30 mouse cellular contexts compared by ENCODE assay signal in the genomic region with DNA sequence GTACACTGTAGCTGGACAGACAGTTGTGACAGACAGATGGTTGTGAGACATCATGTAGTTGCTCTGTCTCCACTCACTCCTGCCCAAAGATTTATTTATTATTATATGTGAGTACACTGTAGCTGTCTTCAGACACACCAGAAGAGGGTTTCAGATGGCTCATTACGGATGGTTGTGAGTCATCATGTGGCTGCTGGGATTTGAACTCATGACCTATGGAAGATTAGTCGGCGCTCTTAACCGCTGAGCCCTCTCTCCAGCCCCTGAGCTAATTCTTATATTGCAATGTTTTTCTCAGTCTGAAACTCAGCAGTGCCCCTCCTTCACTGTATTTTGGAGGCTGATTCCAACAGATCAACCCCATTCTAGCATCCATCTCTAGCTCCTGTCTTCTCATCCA. TPM values are rescaled to one million over a fixed set of nuclear protein-coding genes. Genes with fewer than 3 reads are reported as not detected.
A peak's percentile ranks its signal among the peaks of the same experiment; 100 is the strongest.
DNase-seq lines count a peak whose midpoint lies in the region; ATAC-seq and TF ChIP-seq lines count a peak whose summit lies in the region.
"Had no signal": no experiment of that assay in that cellular context is flagged by ENCODE, and none has a peak within 500 bp of the region (broad histone marks: within the 10 kb centered on the region; RNA-seq: fewer than 3 reads in every experiment).

No protein-coding gene starts in this region.

- TF ChIP-seq POLR2A in liver, adult 2 months (IDR thresholded peaks at IDR 0.05; ENCODE audit: extremely low read depth, insufficient read depth, low read length) = no peak

- H3K36me3 ChIP-seq in heart, embryonic 14.5 days (ENCODE audit: control insufficient read depth, insufficient read depth, low read length) = no peaks in the 10 kb centered on the region
- H3K36me3 ChIP-seq in liver, adult 2 months (ENCODE audit: control insufficient read depth, insufficient read depth, low read length) = no peaks in the 10 kb centered on the region
- no peaks in the 10 kb centered on the region for H3K36me3 ChIP-seq in liver, embryonic 11.5 days (ENCODE audit: control insufficient read depth, insufficient read depth, low read length)
- no peaks in the 10 kb centered on the region for H3K36me3 ChIP-seq in embryonic facial prominence, embryonic 10.5 days (replicated peaks)
- no peaks in the 10 kb centered on the region for H3K36me3 ChIP-seq in forebrain, embryonic 12.5 days (replicated peaks)
- H3K36me3 ChIP-seq: embryonic facial prominence, embryonic 12.5 days; heart, embryonic 10.5 days; hindbrain, embryonic 10.5 days; hindbrain, embryonic 15.5 days; limb, embryonic 13.5 days; midbrain, embryonic 10.5 days; stomach, embryonic 15.5 days had no signal

- H3K4me3 ChIP-seq in heart, embryonic 14.5 days (ENCODE audit: control insufficient read depth in 1 of 2, insufficient read depth in 1 of 2, low read depth in 1 of 2, low read length in 2 of 2) = no peak overlapping the region
- no peak overlapping the region for H3K4me3 ChIP-seq in liver, adult 2 months (ENCODE audit: insufficient read depth, low read depth, low read length)
- no peak overlapping the region for H3K4me3 ChIP-seq in liver, embryonic 11.5 days (ENCODE audit: low read depth, low read length)
- no peak overlapping the region for H3K4me3 ChIP-seq in embryonic facial prominence, embryonic 10.5 days
- no peak overlapping the region for H3K4me3 ChIP-seq in forebrain, embryonic 12.5 days (replicated peaks)
- H3K4me3 ChIP-seq: embryonic facial prominence, embryonic 12.5 days; erythroblast, embryonic 14.5 days; heart, embryonic 10.5 days; hindbrain, embryonic 10.5 days; hindbrain, embryonic 15.5 days; left cerebral cortex, adult 2 months; limb, embryonic 13.5 days; midbrain, embryonic 10.5 days; myocyte; stomach, embryonic 15.5 days had no signal

- peaks cover 8 to 11% of the 10 kb centered on the region in 2 experiments for H3K4me1 ChIP-seq in heart, embryonic 14.5 days (ENCODE audit: control insufficient read depth in 2 of 2, insufficient read depth in 2 of 2, low read length in 2 of 2)
- peaks cover 3% of the 10 kb centered on the region; the same call in 1 of the 2 replicates for H3K4me1 ChIP-seq in liver, adult 2 months (ENCODE audit: control insufficient read depth, insufficient read depth, low read length)
- no peaks in the 10 kb centered on the region for H3K4me1 ChIP-seq in liver, embryonic 11.5 days (replicated peaks; ENCODE audit: control insufficient read depth, insufficient read depth, low read length)
- H3K4me1 ChIP-seq in embryonic facial prominence, embryonic 10.5 days = peaks cover 12% of the 10 kb centered on the region
- no peaks in the 10 kb centered on the region for H3K4me1 ChIP-seq in forebrain, embryonic 12.5 days
- H3K4me1 ChIP-seq: embryonic facial prominence, embryonic 12.5 days; hindbrain, embryonic 15.5 days; limb, embryonic 13.5 days; midbrain, embryonic 10.5 days; stomach, embryonic 15.5 days had no signal

- no peak overlapping the region for H3K4me2 ChIP-seq in heart, embryonic 14.5 days (ENCODE audit: low read length)
- H3K4me2 ChIP-seq in liver, embryonic 11.5 days = no peak overlapping the region
- H3K4me2 ChIP-seq in forebrain, embryonic 12.5 days = no peak overlapping the region
- H3K4me2 ChIP-seq: embryonic facial prominence, embryonic 12.5 days; hindbrain, embryonic 15.5 days; limb, embryonic 13.5 days; lung, embryonic 14.5 days; stomach, embryonic 15.5 days had no signal

- H3K79me2 ChIP-seq in liver, adult 2 months (ENCODE audit: control insufficient read depth, insufficient read depth, low read length) = no peaks in the 10 kb centered on the region

- H3K27me3 ChIP-seq in heart, embryonic 14.5 days (ENCODE audit: control insufficient read depth, insufficient read depth, low read length) = no peaks in the 10 kb centered on the region
- H3K27me3 ChIP-seq in liver, adult 2 months (ENCODE audit: control insufficient read depth, insufficient read depth, low read length) = no peaks in the 10 kb centered on the region
- H3K27me3 ChIP-seq in liver, embryonic 11.5 days (replicated peaks; ENCODE audit: control insufficient read depth, insufficient read depth, low read length) = no peaks in the 10 kb centered on the region
- no peaks in the 10 kb centered on the region for H3K27me3 ChIP-seq in embryonic facial prominence, embryonic 10.5 days (replicated peaks; ENCODE audit: low read depth, poor library complexity, severe bottlenecking)
- H3K27me3 ChIP-seq in forebrain, embryonic 12.5 days = no peaks in the 10 kb centered on the region
- H3K27me3 ChIP-seq: embryonic facial prominence, embryonic 12.5 days; hindbrain, embryonic 15.5 days; limb, embryonic 13.5 days; stomach, embryonic 15.5 days had no signal

- 0 out of 2 replicates have a peak overlapping the region, but pooled peaks have one; percentile 17 for H3K9ac ChIP-seq in heart, embryonic 14.5 days (ENCODE audit: low read length)
- no peak overlapping the region for H3K9ac ChIP-seq in liver, adult 2 months (ENCODE audit: low read depth, low read length)
- no peak overlapping the region for H3K9ac ChIP-seq in liver, embryonic 11.5 days (ENCODE audit: low read depth, low read length)
- no peak overlapping the region for H3K9ac ChIP-seq in forebrain, embryonic 12.5 days
- H3K9ac ChIP-seq: embryonic facial prominence, embryonic 12.5 days; hindbrain, embryonic 15.5 days; liver, embryonic 14.5 days; stomach, embryonic 15.5 days had no signal

- TF ChIP-seq CTCF in liver, adult 2 months (IDR thresholded peaks at IDR 0.05; ENCODE audit: low read depth, low read length) = no peak

- no peak for DNase-seq in heart, adult 8-10 months (ENCODE audit: low spot score)
- no peak for DNase-seq in liver, adult 2 months (ENCODE audit: extremely low read depth, low read depth, low spot score)
- no peak for DNase-seq in liver, embryonic 11.5 days (ENCODE audit: low spot score)
- peak; percentile 82 for DNase-seq in 3T3-L1 (ENCODE audit: low read depth, low spot score)
- no peak for DNase-seq in embryonic facial prominence, embryonic 10.5 days (ENCODE audit: low spot score)
- no peak for DNase-seq in layer of hippocampus, postnatal 14 days (ENCODE audit: low spot score in 2 of 2)
- DNase-seq: adrenal gland, adult 2 months; adrenal gland, postnatal 36 days; cerebellum, adult 8-10 months; cerebellum, postnatal 36 days; gastrocnemius, postnatal 10 days; heart, postnatal 10 days; kidney, adult 9 months; lung, embryonic 14.5 days; thymus, adult 18-20 months; thymus, postnatal 36 days had no signal

- WGBS in heart, embryonic 14.5 days = 78% methylated on average over 4 of the region's 4 CpGs
- WGBS in liver, adult 2 months = 86% methylated on average over 4 of the region's 4 CpGs
- WGBS in liver, embryonic 11.5 days = 83% methylated on average over 4 of the region's 4 CpGs
- WGBS in embryonic facial prominence, embryonic 10.5 days = 91% methylated on average over 4 of the region's 4 CpGs
- WGBS in forebrain, embryonic 12.5 days = 94% methylated on average over 4 of the region's 4 CpGs

- H3K9me3 ChIP-seq in heart, embryonic 14.5 days (ENCODE audit: control insufficient read depth, low read length) = no peaks in the 10 kb centered on the region
- no peaks in the 10 kb centered on the region for H3K9me3 ChIP-seq in liver, embryonic 11.5 days (ENCODE audit: control insufficient read depth, low read length)
- no peaks in the 10 kb centered on the region for H3K9me3 ChIP-seq in embryonic facial prominence, embryonic 10.5 days
- no peaks in the 10 kb centered on the region for H3K9me3 ChIP-seq in forebrain, embryonic 12.5 days
- H3K9me3 ChIP-seq: embryonic facial prominence, embryonic 12.5 days; heart, embryonic 10.5 days; hindbrain, embryonic 10.5 days; hindbrain, embryonic 15.5 days; limb, embryonic 13.5 days; midbrain, embryonic 10.5 days; stomach, embryonic 15.5 days had no signal

- no peak overlapping the region for H3K27ac ChIP-seq in heart, embryonic 14.5 days (replicated peaks in 1 of 2; ENCODE audit: control insufficient read depth in 1 of 2, insufficient read depth in 1 of 2, low read depth in 2 of 2, low read length in 2 of 2)
- 0 out of 2 replicates have a peak overlapping the region, but pooled peaks have one; percentile 79 for H3K27ac ChIP-seq in liver, adult 2 months (replicated peaks; ENCODE audit: insufficient read depth, low read depth, low read length)
- no peak overlapping the region for H3K27ac ChIP-seq in liver, embryonic 11.5 days (ENCODE audit: low read depth, low read length)
- H3K27ac ChIP-seq in embryonic facial prominence, embryonic 10.5 days (replicated peaks) = peak overlapping the region; percentile 65; the same call in 1 of the 2 replicates
- no peak overlapping the region for H3K27ac ChIP-seq in forebrain, embryonic 12.5 days
- H3K27ac ChIP-seq: embryonic facial prominence, embryonic 12.5 days; hindbrain, embryonic 15.5 days; left cerebral cortex, adult 2 months; limb, embryonic 13.5 days; liver, embryonic 14.5 days; midbrain, embryonic 10.5 days; stomach, embryonic 15.5 days had no signal

- no peak for ATAC-seq in heart, embryonic 14.5 days (ENCODE audit: insufficient number of reproducible peaks, insufficient read depth, low FRiP score, low read depth)
- ATAC-seq in liver, embryonic 11.5 days (replicated peaks; ENCODE audit: low FRiP score) = no peak
- ATAC-seq in forebrain, embryonic 12.5 days (ENCODE audit: low FRiP score) = no peak
- ATAC-seq: inflammation-experienced regulatory T-cells, adult 6 months had no signal

RNA-seq across cellular contexts. Expression of a gene that starts 34.5 kb away (rescaled TPM):
- 6.6 and 8.0 TPM in 2 replicates for polyA plus RNA-seq in heart, embryonic 14.5 days (2014; fragmentation: Nextera tagmentation; extraction: Ambion mirVana)
- total RNA-seq in heart, adult 8-10 months (2022) = 1 to 10 TPM; 6.4 to 7.8 (median 7.0) TPM
- 40.0 and 41.9 TPM in 2 replicates for total RNA-seq in liver, adult 2 months (2014; rRNA removed)
- 57.9 and 124 TPM in 2 replicates for polyA plus RNA-seq in liver, adult 2 months (2012; rRNA removed)
- polyA plus RNA-seq in liver, embryonic 11.5 days (2014; fragmentation: Nextera tagmentation; extraction: Ambion mirVana) = 10.4 and 12.7 TPM in 2 replicates
- 29.8 and 31.8 TPM in 2 replicates for polyA plus RNA-seq in embryonic facial prominence, embryonic 10.5 days (2016; fragmentation: Nextera tagmentation; extraction: Ambion mirVana)
- 38.8 and 39.9 TPM in 2 replicates for polyA plus RNA-seq in forebrain, embryonic 12.5 days (2016; fragmentation: Nextera tagmentation; extraction: Ambion mirVana)
- total RNA-seq in layer of hippocampus, postnatal 14 days (2021) = 10 to 100 TPM; 45.5 to 50.3 TPM

RNA-seq across cellular contexts. Expression of a gene that starts 35.5 kb away (rescaled TPM):
- 4.5 and 4.7 TPM in 2 replicates for polyA plus RNA-seq in heart, embryonic 14.5 days (2014; fragmentation: Nextera tagmentation; extraction: Ambion mirVana)
- 1 to 10 TPM; 3.4 to 4.4 (median 3.5) TPM for total RNA-seq in heart, adult 8-10 months (2022)
- 0.67 and 0.83 TPM in 2 replicates for total RNA-seq in liver, adult 2 months (2014; rRNA removed)
- 2.9 and 3.0 TPM in 2 replicates for polyA plus RNA-seq in liver, adult 2 months (2012; rRNA removed)
- 4.5 and 5.4 TPM in 2 replicates for polyA plus RNA-seq in liver, embryonic 11.5 days (2014; fragmentation: Nextera tagmentation; extraction: Ambion mirVana)
- polyA plus RNA-seq in embryonic facial prominence, embryonic 10.5 days (2016; fragmentation: Nextera tagmentation; extraction: Ambion mirVana) = 6.4 and 6.8 TPM in 2 replicates
- 6.1 and 6.2 TPM in 2 replicates for polyA plus RNA-seq in forebrain, embryonic 12.5 days (2016; fragmentation: Nextera tagmentation; extraction: Ambion mirVana)
- 1 to 10 TPM; 3.7 to 4.1 TPM for total RNA-seq in layer of hippocampus, postnatal 14 days (2021)

RNA-seq across cellular contexts. Expression of a gene that starts 49.4 kb away (rescaled TPM):
- 5.8 and 6.3 TPM in 2 replicates for polyA plus RNA-seq in heart, embryonic 14.5 days (2014; fragmentation: Nextera tagmentation; extraction: Ambion mirVana)
- total RNA-seq in heart, adult 8-10 months (2022) = 10 to 100 TPM in 1 of 4 experiments, 1 to 10 TPM in 3; 6.8 to 10.9 (median 8.6) TPM
- 7.0 and 7.2 TPM in 2 replicates for total RNA-seq in liver, adult 2 months (2014; rRNA removed)
- polyA plus RNA-seq in liver, adult 2 months (2012; rRNA removed) = 10.5 and 11.0 TPM in 2 replicates
- 4.1 and 6.5 TPM in 2 replicates for polyA plus RNA-seq in liver, embryonic 11.5 days (2014; fragmentation: Nextera tagmentation; extraction: Ambion mirVana)
- 11.8 and 12.3 TPM in 2 replicates for polyA plus RNA-seq in embryonic facial prominence, embryonic 10.5 days (2016; fragmentation: Nextera tagmentation; extraction: Ambion mirVana)
- 8.7 and 9.6 TPM in 2 replicates for polyA plus RNA-seq in forebrain, embryonic 12.5 days (2016; fragmentation: Nextera tagmentation; extraction: Ambion mirVana)
- total RNA-seq in layer of hippocampus, postnatal 14 days (2021) = 10 to 100 TPM; 50.2 to 52.9 TPM

Comparison
In these comparisons a context has a peak if more than half of its experiments do, and no peak if none do; other contexts are left out.
1. H3K27ac ChIP-seq: peak in liver, adult 2 months (single experiment) and embryonic facial prominence, embryonic 10.5 days (single experiment); none in heart, embryonic 14.5 days (0 of 2), liver, embryonic 11.5 days (single experiment) and forebrain, embryonic 12.5 days (single experiment).